Mouse (Mus musculus) spleen, postnatal 4 days (tissue): ENCODE results near the gene Gm42421.

Source experiments
- DNase-seq, 2 experiments: peaks; one replicate each; pipeline ENCODE4 v3.0.0; 2022; ENCODE audit warnings: low spot score in 2 of 2

The Gm42421 gene

GRCm38 (mm10) chr5:143933875-143934274, 5.9 kb downstream of the Gm42421 start:
- no peak for DNase-seq

GRCm38 (mm10) chr5:143936156-143936555, 8.2 kb downstream of the Gm42421 start:
- no peak for DNase-seq

GRCm38 (mm10) chr5:143941588-143941987, 13.6 kb downstream of the Gm42421 start:
- no peak for DNase-seq

- DNase-seq = no peak
Measured at GRCm38 (mm10) chr5:143943231-143944125, 15.5 kb downstream of the Gm42421 start.

GRCm38 (mm10) chr5:143948361-143948760, 20.4 kb downstream of the Gm42421 start:
- DNase-seq = no peak

GRCm38 (mm10) chr5:143950016-143950415, 22.0 kb downstream of the Gm42421 start:
- no peak for DNase-seq

- DNase-seq = no peak
Measured at GRCm38 (mm10) chr5:143957101-143957500, 29.1 kb downstream of the Gm42421 start.

- DNase-seq = no peak
Measured at GRCm38 (mm10) chr5:143959551-143959950, 31.6 kb downstream of the Gm42421 start.

- no peak for DNase-seq
Measured at GRCm38 (mm10) chr5:143961176-143961575, 33.2 kb downstream of the Gm42421 start.

- no peak for DNase-seq
Measured at GRCm38 (mm10) chr5:143965586-143966345, 37.8 kb downstream of the Gm42421 start.

- DNase-seq = no peak
Measured at GRCm38 (mm10) chr5:143966671-143967070, 38.7 kb downstream of the Gm42421 start.

- no peak for DNase-seq
Measured at GRCm38 (mm10) chr5:143972628-143973027, 44.7 kb downstream of the Gm42421 start.

- peak; percentile 67 to 90 for DNase-seq
Measured at GRCm38 (mm10) chr5:143974931-143975630, 47.1 kb downstream of the Gm42421 start.

- DNase-seq = no peak
Measured at GRCm38 (mm10) chr5:143975631-143975933, 47.6 kb downstream of the Gm42421 start.

- DNase-seq = no peak
Measured at GRCm38 (mm10) chr5:143976232-143976631, 48.3 kb downstream of the Gm42421 start.

- DNase-seq = peak; percentile 73
Measured at GRCm38 (mm10) chr5:143976726-143977431, 48.9 kb downstream of the Gm42421 start.

- no peak for DNase-seq
Measured at GRCm38 (mm10) chr5:143980858-143981257, 52.9 kb downstream of the Gm42421 start.

GRCm38 (mm10) chr5:143982361-143982760, 54.4 kb downstream of the Gm42421 start:
- no peak for DNase-seq

GRCm38 (mm10) chr5:143985381-143985780, 57.4 kb downstream of the Gm42421 start:
- DNase-seq = no peak
